Mouse (Mus musculus) large intestine, adult 2 months (tissue): ENCODE measurements around the gene Rnft2. TPM values are rescaled to one million over a fixed set of nuclear protein-coding genes. Genes with fewer than 3 reads are reported as not detected.

Experiments
- DNase-seq: peaks from one replicate; pipeline ENCODE4 v3.0.0-alpha.2; 2012; ENCODE audit warnings: low read depth, low spot score
- WGBS: fragments of 180-500 bp; shearing (Covaris S2); methylation state at CpG from one replicate; pipeline ENCODE4 v1.1.7; 2018; 5-methylcytosine and 5-hydroxymethylcytosine counted together
- polyA plus RNA-seq: library from polyadenylated mRNA; depleted of rRNA; stranded (reverse); fragments of >200 nt; gene quantifications from 2 replicates; pipeline ENCODE4 v1.2.3, GENCODE M21; 2012

The Rnft2 gene
- polyA plus RNA-seq, 1 experiment, result 1.1 TPM

DNA sequence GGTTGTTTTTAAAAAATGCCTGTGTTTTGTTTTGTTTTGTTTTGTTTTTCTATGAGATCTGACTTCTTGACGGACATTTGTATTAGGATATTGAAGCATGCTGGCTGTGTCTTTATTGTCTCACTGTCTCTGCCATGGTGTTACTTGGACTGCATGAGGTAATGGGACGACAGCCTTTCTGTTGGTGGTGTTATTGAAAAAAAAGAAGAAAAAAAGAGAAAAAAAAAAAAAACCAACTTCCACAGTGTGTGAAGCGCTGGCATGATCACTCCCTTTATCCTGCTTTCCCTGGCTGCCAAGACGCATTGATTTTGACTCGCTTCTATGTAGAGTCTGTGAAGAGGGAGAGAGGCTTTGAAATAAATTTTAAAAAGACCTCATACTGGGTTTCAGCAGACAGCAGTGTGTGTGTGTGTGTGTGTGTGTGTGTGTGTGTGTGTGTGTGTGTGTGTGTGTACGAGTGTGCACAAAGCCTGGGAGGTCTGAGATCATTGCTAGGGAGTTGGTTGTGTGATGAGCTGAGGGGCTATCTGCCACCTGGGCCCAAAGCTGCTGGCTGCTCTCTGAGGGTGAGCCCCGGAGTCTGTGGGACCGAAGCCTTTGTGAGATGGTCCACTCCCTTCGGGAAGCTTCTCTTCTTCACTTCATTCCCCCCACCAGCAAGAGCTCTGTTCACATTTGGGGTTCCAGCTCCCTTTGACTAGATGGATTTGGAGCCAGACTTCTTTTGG, 57.8 kb downstream of the Rnft2 start:
- DNase-seq, result no peak
- 77% methylated on average over 9 of the region's 9 CpGs for WGBS

GRCm38 (mm10) chr5:118177640-118178039, 67.3 kb downstream of the Rnft2 start:
- WGBS, result 62% methylated on average over 7 of the region's 7 CpGs
- DNase-seq, result no peak

DNA sequence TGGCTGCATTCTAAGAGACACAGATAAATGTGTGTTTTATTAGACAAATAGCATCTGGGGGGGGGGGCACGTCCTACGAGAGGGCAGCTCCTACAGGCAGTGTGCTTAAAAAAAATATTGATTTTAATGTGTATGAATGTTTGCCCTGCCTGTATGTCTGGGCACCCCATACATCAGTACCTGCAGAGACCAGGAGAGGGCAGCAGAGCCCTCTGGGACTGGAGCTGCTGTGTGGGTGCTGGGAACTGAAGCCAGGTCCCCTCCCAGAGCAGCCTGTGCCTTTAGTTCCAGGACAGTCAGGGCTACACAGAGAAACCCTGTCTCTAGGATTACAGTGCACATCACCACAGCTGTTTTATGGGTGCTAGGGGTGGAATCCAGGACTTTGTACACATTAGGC, 69.8 kb downstream of the Rnft2 start:
- WGBS, result 21% methylated on average over 2 of the region's 2 CpGs
- no peak for DNase-seq

DNA sequence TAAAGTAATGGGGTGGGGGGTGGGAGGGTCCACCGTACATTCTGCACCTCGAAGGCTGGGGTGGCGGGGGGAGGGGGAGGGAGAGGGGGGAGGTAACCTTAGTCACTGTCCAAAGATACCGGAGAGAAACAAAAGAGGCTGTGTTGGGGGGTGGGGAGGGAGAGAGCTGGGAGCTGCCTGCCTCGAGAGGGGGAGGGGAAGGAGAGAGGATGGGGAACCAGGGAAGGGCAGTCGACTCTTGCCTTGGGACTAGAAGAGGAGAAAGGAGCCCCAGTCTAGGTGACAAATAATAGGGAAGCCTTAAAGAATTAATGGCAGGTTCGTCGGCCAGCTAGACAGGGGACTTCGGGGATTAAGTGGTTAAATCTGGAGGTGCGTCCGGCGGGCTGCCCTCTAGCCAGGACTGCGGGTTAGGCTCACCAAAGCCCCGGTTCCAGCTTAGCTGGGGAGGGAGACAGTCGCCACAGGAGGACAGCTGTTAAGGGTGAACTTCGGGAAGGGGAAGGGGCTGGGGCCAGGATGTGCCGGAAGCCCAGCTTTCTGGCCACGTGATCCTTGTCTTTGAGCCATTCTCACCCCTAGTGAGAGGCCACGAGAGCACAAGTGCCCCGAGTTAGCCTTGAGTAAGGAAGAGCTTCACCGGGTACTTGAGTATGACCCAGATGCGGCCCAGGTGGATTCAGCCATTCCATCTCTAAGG, 70.5 kb downstream of the Rnft2 start:
- no peak for DNase-seq
- 3% methylated on average over 21 of the region's 22 CpGs for WGBS

- under 1% methylated on average over 27 of the region's 27 CpGs for WGBS
- DNase-seq, result no peak
Measured at GRCm38 (mm10) chr5:118172078-118172723, 72.7 kb downstream of the Rnft2 start.

GRCm38 (mm10) chr5:118171665-118172064, 73.3 kb downstream of the Rnft2 start:
- 1% methylated on average over 36 of the region's 36 CpGs for WGBS
- DNase-seq, result no peak

DNA sequence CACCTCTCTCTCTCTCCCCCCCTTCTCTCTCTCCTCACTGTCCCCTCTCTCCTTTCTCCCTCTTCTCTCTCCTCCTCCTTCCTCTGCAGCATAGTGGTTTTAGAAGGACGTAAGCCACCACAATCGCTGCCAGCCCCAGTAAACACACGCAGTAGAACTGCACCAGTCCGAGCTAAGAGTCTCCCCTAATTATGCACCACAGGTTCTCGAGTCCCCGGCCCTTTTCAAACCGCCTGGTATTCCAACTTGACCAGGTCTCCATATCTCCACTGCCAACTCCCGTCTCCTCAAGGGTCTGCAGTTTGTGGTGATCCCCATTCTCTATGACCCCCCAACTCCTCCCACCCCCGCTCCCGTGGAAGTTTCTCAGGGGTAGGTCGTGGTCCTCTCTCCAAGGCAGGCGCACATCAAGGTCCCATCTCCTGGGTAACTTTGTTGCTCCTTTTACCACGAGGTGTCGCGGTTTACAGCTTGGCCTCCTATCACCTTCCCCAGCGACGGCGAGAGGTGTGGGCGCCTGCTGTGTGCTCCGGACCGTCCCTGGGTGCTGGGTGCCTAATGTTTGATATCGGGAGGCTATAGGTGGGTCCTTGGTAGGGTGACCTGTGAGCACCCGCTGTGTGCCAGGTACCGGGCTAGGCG, 73.9 kb downstream of the Rnft2 start:
- WGBS, result 2% methylated on average over 25 of the region's 25 CpGs
- DNase-seq, result no peak

- DNase-seq, result no peak
- 5% methylated on average over 109 of the region's 117 CpGs for WGBS
Measured at GRCm38 (mm10) chr5:118169222-118170221, 75.4 kb downstream of the Rnft2 start.

- DNase-seq, result no peak
- WGBS, result 74% methylated on average over 8 of the region's 8 CpGs
Measured at GRCm38 (mm10) chr5:118167561-118167995, 77.3 kb downstream of the Rnft2 start.

GRCm38 (mm10) chr5:118165462-118165861, 79.5 kb downstream of the Rnft2 start:
- no peak for DNase-seq

- WGBS, result 60% methylated on average over 12 of the region's 12 CpGs
- DNase-seq, result no peak
Measured at GRCm38 (mm10) chr5:118164581-118164980, 80.3 kb downstream of the Rnft2 start, which contains the start of gene Hrk. Gene Hrk, plus strand, starts transcription at chr5:118164648.

DNA sequence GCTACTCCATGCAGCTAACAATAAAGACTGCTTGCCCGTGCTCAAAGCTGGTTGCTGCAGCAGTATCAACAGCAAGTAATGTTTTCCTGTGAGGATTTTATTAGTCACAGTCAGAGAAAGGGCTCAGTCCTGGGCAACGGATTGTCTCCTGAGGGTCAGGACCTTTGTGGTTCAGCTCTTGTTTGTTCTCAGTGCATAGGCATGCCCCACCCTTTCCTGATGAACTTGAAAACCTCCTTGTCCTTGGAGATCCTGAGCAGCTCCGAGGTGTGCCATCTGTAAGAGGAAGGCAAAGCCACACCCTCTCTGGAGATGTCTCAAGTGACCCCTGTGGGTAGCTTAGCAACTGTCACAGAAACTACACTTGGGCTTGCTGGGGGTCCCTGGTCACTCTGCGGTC, 84.2 kb downstream of the Rnft2 start:
- WGBS, result 12% methylated on average over 4 of the region's 4 CpGs
- no peak for DNase-seq

- 11% methylated on average over 4 of the region's 4 CpGs for WGBS
- DNase-seq, result no peak
Measured at GRCm38 (mm10) chr5:118156976-118157375, 87.9 kb downstream of the Rnft2 start.

DNA sequence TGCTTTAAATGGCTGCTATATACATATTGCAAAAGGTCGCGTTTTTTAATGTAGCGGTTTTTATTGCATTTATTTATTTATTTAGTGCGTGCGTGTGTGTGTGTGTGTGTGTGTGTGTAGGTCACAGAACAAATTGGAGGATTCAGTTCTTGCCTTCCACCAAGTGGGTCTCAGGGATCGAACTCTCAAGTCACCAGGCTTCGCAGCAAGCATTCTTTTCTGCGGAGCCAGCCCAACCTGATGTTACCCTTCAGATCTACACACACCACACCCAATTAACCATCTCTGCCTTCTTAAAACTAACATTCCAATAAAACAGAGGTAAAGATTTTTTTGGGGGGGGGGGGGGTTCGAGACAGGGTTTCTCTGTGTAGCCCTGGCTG, 89.4 kb downstream of the Rnft2 start:
- WGBS, result 21% methylated on average over 9 of the region's 9 CpGs

GRCm38 (mm10) chr5:118154839-118155564, 89.9 kb downstream of the Rnft2 start, which contains the start of gene Fbxw8:
Gene Fbxw8, minus strand, starts transcription at chr5:118155464.
- peak; percentile 35 for DNase-seq
- WGBS, result under 1% methylated on average over 67 of the region's 67 CpGs

More for the DNA sequence above, 89.4 kb downstream of the Rnft2 start:
- DNase-seq, result no peak

DNA sequence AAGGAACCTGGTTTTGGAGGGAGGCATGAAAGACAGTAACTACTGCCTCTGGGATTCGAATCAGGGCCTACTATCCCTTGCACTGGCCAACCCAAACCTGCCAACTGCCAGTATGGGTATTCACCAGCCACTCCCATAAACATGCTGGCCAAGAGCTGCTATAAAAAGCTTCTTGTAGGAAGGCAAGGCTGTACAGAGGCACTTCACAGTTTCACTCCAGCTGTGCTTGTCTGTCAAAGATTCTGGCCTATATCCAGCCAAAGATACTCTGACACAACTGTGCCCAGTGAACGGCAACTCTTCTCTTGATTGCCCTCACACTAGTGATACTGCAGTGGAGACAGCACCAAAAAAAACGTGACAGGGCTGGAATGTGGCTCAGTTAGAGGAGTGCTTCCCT, 95.2 kb downstream of the Rnft2 start:
- WGBS, result 28% methylated on average over 3 of the region's 3 CpGs
- DNase-seq, result no peak

DNA sequence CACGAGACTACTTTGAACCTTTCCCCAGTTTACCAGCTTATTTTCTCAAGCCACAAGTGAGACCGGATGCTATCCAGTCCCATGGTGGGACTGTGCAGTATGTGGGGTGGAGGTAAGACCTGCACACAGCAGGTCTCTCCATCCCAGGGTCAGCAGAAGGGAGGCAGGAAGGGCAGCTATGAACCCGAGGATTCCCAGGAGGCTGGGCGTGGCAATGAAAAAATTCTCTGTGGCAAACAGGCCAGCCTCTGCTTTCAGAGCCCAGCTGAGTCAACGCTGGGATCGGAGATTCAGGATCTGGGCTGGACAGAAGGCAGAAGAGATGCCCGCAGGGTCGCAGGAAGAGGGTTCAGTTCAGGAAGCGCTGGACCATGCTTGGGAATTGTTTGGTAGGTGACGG, 97.7 kb downstream of the Rnft2 start:
- WGBS, result 66% methylated on average over 10 of the region's 10 CpGs
- no peak for DNase-seq

DNA sequence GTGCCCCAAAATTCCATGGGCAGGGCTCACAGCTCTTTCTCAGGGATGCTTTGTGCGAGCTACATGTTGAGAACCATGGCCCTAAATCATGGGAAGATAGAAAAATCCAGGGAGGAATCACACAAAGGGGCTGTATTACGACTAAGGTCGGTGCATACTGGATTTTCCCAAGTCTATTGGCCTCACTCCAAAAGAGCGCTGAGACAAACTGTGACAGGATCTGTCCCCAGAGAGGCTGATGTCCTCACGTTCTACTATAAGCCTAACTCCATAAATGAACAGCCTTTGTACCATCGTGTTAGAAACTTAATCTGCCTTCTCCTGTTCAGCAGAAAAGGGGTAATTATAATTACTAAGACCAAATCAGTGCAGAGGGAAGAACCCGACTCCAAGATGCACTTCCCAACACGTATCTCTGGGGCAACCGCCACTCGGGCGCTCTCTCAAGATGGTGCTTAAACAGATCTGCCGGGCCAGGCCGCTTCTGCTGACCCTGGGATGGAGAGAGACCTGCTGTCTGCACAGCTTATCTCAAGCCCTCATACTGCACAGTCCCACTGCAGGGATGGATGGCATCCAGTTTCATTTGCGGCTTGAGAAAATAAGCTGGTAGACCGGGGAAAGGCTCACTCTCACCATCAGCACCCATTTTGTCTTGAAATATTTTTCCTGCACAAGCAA, 98.8 kb downstream of the Rnft2 start:
- no peak for DNase-seq
- 74% methylated on average over 15 of the region's 15 CpGs for WGBS
